Comparison of ENCODE assay signal across 8 mouse cellular contexts in the genomic region with DNA sequence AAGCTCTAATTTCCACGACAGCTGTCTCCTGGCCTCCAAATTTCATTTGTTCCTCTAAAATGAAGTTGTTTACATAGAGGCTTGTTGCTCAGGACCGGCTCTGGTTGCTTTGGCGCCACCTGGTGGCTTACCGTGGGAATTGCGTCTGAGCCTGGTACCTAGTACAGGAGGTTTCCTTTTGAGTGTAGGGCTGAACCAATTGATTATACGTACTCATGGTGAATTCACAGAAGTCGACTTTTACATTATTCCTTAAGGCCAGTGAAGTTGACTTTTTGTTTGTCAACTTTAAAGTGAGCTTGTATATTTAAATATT.
DNase-seq lines count a peak whose midpoint lies in the region; ATAC-seq lines count a peak whose summit lies in the region.

No protein-coding gene starts in this region.

- no peaks in the 10 kb centered on the region for H3K27me3 ChIP-seq in limb, embryonic 11.5 days (ENCODE audit: control insufficient read depth, insufficient read depth, low read length)

- intact Hi-C loops in gastrocnemius, postnatal 36 days (cut with DNase I), result loop anchor here (10.0 kb wide), 1 partner anchor 174 kb away; no protein-coding TSS in a partner anchor

- H3K9me3 ChIP-seq in limb, embryonic 11.5 days (ENCODE audit: control insufficient read depth, low read length), result no peaks in the 10 kb centered on the region

- H3K4me2 ChIP-seq in limb, embryonic 11.5 days (ENCODE audit: low read depth, severe bottlenecking), result no peak overlapping the region

- no peak overlapping the region for H3K9ac ChIP-seq in limb, embryonic 11.5 days (ENCODE audit: low read length)

- H3K4me1 ChIP-seq in limb, embryonic 11.5 days (ENCODE audit: control insufficient read depth, insufficient read depth, low read length), result no peaks in the 10 kb centered on the region

- H3K36me3 ChIP-seq in limb, embryonic 11.5 days (ENCODE audit: control insufficient read depth, insufficient read depth, low read length), result no peaks in the 10 kb centered on the region

- no peak overlapping the region for H3K4me3 ChIP-seq in limb, embryonic 11.5 days (ENCODE audit: low read depth, low read length)

- DNase-seq in 416B (ENCODE audit: low read depth), result peak; percentile 68
- DNase-seq in adrenal gland, adult 8-10 months, result peak; percentile 48
- DNase-seq in embryo, embryonic 11.5 days (ENCODE audit: low read depth, low spot score), result peak; percentile 59
- DNase-seq in gastrocnemius, postnatal 36 days, result peak; percentile 70 to 73
- DNase-seq in kidney, adult 8-10 months, result peak; percentile 63 to 83
- DNase-seq in limb, embryonic 11.5 days (ENCODE audit: low spot score), result peak; percentile 89
- peak; percentile 93 for DNase-seq in naive thymus-derived CD4-positive, alpha-beta T cell, adult 2 months (ENCODE audit: low read depth)
- peak; percentile 71 to 91 for DNase-seq in spleen, postnatal 4 days (ENCODE audit: low spot score in 2 of 2)

- WGBS in limb, embryonic 11.5 days, result 9% methylated on average over 7 of the region's 7 CpGs

- no peak overlapping the region for H3K27ac ChIP-seq in limb, embryonic 11.5 days (replicated peaks; ENCODE audit: low read depth, low read length)

- ATAC-seq in limb, embryonic 11.5 days (ENCODE audit: insufficient number of reproducible peaks, low FRiP score, low TSS enrichment, low read depth), result no peak; the same call in 1 of the 2 replicates
